Mouse (Mus musculus) liver, embryonic 18 days (tissue): ENCODE measurements around the gene Gm15091. TPM values are rescaled to one million over a fixed set of nuclear protein-coding genes. Genes with fewer than 3 reads are reported as not detected.

Source experiments
- polyA plus RNA-seq: library from polyadenylated mRNA; depleted of rRNA; stranded (reverse); fragments of >200 nt; gene quantifications from 2 replicates; pipeline ENCODE4 v1.2.3, GENCODE M21; 2012; rRNA removed

The Gm15091 gene
- not detected in 2 replicates for polyA plus RNA-seq

GRCm38 (mm10) chrX:149941355-149941754 lies at the start of gene Gm15091:
Gene Gm15091 (plus strand): TSS chrX:149941655.

Other genes with a start within 250 kb of the Gm15091 start
- not detected in 2 replicates for gene Gm15097, start 157.2 kb upstream of the Gm15091 start, polyA plus RNA-seq